Mouse (Mus musculus): ENCODE data around the gene Prcp.

GRCm38 (mm10) chr7:92981864-92982263 lies 107.6 kb downstream of the Prcp start:
- TF ChIP-seq CTCF (IDR thresholded peaks at IDR 0.05; ENCODE audit: borderline replicate concordance, insufficient read depth, low read depth, low read length), result no peak
- TF ChIP-seq POLR2A (IDR thresholded peaks at IDR 0.05; ENCODE audit: borderline replicate concordance, insufficient read depth, low read length), result no peak
